Mouse (Mus musculus) kidney, adult 10 weeks (tissue): ENCODE results near the gene Ddhd1. TPM values are rescaled to one million over a fixed set of nuclear protein-coding genes. Genes with fewer than 3 reads are reported as not detected.

Source experiments
- polyA plus RNA-seq: library from polyadenylated mRNA; stranded (reverse); fragments of 350-450 nt; fragmentation: Illumina TruSeq; extraction: RNeasy Lipid Tissue Mini Kit (QIAGEN cat#74804); gene quantifications from one replicate; pipeline ENCODE4 v1.2.3, GENCODE M21; 2014; ENCODE audit warnings: low read depth, low replicate concordance

The Ddhd1 gene
- polyA plus RNA-seq: 25.4 TPM

GRCm38 (mm10) chr14:45657641-45658611 is at the start of gene Ddhd1:
Gene Ddhd1, minus strand, starts transcription at chr14:45658143.

Other genes with a start within 250 kb of the Ddhd1 start
- 146 TPM for gene Fermt2, start 128.0 kb downstream of the Ddhd1 start, polyA plus RNA-seq